Mouse (Mus musculus) cerebellum, adult 2 months (tissue): ENCODE data around the gene Il31.

ENCODE experiments used
- CTCF ChIP-seq: fragments of 200-500 bp; IDR thresholded peaks from 2 replicates; pipeline ENCODE4 v1.5.1; 2011; ENCODE audit warnings: low read depth, mild to moderate bottlenecking, control low read depth, low read length, moderate library complexity, borderline replicate concordance; ENCODE audit not compliant: insufficient read depth
- POLR2A ChIP-seq: fragments of 200-500 bp; IDR thresholded peaks from 2 replicates; pipeline ENCODE4 v1.6.1; 2011; ENCODE audit warnings: low read length, control low read depth, borderline replicate concordance; ENCODE audit not compliant: insufficient read depth

- TF ChIP-seq CTCF, result peak; percentile 28; the same call in 1 of the 2 replicates
- TF ChIP-seq POLR2A, result no peak
Measured at GRCm38 (mm10) chr5:123436071-123436779, 53.1 kb downstream of the Il31 start.
